Mouse (Mus musculus) cortical plate, adult 2 months (tissue): ENCODE measurements around the gene Slco6d1.

Source experiments
- CTCF ChIP-seq: fragments of 200-500 bp; IDR thresholded peaks from 2 replicates; pipeline ENCODE4 v1.5.1; 2011; ENCODE audit warnings: mild to moderate bottlenecking, control low read depth, low read length; ENCODE audit not compliant: insufficient read depth; ENCODE audit errors: extremely low read depth
- POLR2A ChIP-seq: fragments of 200-500 bp; IDR thresholded peaks from 2 replicates; pipeline ENCODE4 v1.6.1; 2011; ENCODE audit warnings: mild to moderate bottlenecking, low read length, control low read depth; ENCODE audit not compliant: insufficient read depth; ENCODE audit errors: extremely low read depth

- TF ChIP-seq POLR2A (no peak), CTCF (no peak)
Measured at GRCm38 (mm10) chr1:98392001-98392400, 28.9 kb upstream of the Slco6d1 start.
